Mouse (Mus musculus) effector memory CD4-positive, alpha-beta T cell, adult 5 months (primary cell): Measurements from ENCODE around the gene Mbnl1. TPM values are rescaled to one million over a fixed set of nuclear protein-coding genes. Genes with fewer than 3 reads are reported as not detected.

ENCODE experiments used
- polyA plus RNA-seq: library from polyadenylated mRNA; unstranded; fragments of 100-300 nt; shearing (Covaris generic); gene quantifications from one replicate; pipeline ENCODE4 v1.2.1, GENCODE M21; 2017

The Mbnl1 gene
- polyA plus RNA-seq = 894 TPM

GRCm38 (mm10) chr3:60472681-60473177 is at the start of gene Mbnl1:
Gene Mbnl1, plus strand, starts transcription at chr3:60472830.

